Mouse (Mus musculus) embryonic facial prominence, embryonic 11.5 days (tissue): Measurements from ENCODE around the gene Odf3b. TPM values are rescaled to one million over a fixed set of nuclear protein-coding genes. Genes with fewer than 3 reads are reported as not detected.

ENCODE experiments used
- ATAC-seq: fragments of 200-750 bp; cut with Nextera tagmentation; replicated peaks from 2 replicates; pipeline ENCODE4 v1.8.0; 2017; ENCODE audit warnings: low read depth; ENCODE audit not compliant: insufficient number of reproducible peaks, low FRiP score, low TSS enrichment
- DNase-seq: peaks from one replicate; pipeline ENCODE4 v3.0.0-alpha.2; 2015; ENCODE audit warnings: low spot score
- H3K27ac ChIP-seq: fragments of 300-500 bp; sonication (generic); replicated peaks from 2 replicates; pipeline ENCODE4 v1.5.1; 2014; ENCODE audit warnings: mild to moderate bottlenecking, low read depth, low read length, control low read depth
- H3K27me3 ChIP-seq: fragments of 300-500 bp; sonication (generic); 2 replicates; pipeline ENCODE4 v1.6.1; 2014; ENCODE audit warnings: mild to moderate bottlenecking, low read length, moderate library complexity, mixed read lengths; ENCODE audit not compliant: control insufficient read depth, insufficient read depth
- H3K36me3 ChIP-seq: fragments of 300-500 bp; sonication (generic); replicated peaks from 2 replicates; pipeline ENCODE4 v1.6.1; 2014; ENCODE audit warnings: low read depth, mild to moderate bottlenecking, low read length, moderate library complexity, mixed read lengths; ENCODE audit not compliant: control insufficient read depth, insufficient read depth
- H3K4me1 ChIP-seq: fragments of 300-500 bp; sonication (generic); 2 replicates; pipeline ENCODE4 v1.6.1; 2014; ENCODE audit warnings: low read length, mixed read lengths; ENCODE audit not compliant: control insufficient read depth, insufficient read depth
- H3K4me2 ChIP-seq: fragments of 300-500 bp; sonication (generic); 2 replicates; pipeline ENCODE4 v1.6.1; 2014; ENCODE audit warnings: low read depth, mild to moderate bottlenecking, control low read depth, low read length, moderate library complexity
- H3K4me3 ChIP-seq: fragments of 300-500 bp; sonication (generic); 2 replicates; pipeline ENCODE4 v1.5.1; 2014; ENCODE audit warnings: low read depth, low read length, control low read depth
- H3K9ac ChIP-seq: fragments of 300-500 bp; sonication (generic); replicated peaks from 2 replicates; pipeline ENCODE4 v1.6.1; 2014; ENCODE audit warnings: mild to moderate bottlenecking, control low read depth, low read length
- H3K9me3 ChIP-seq: fragments of 300-500 bp; sonication (generic); replicated peaks from 2 replicates; pipeline ENCODE4 v1.6.1; 2016; ENCODE audit warnings: mild to moderate bottlenecking, low read length, inconsistent platforms, mixed read lengths; ENCODE audit not compliant: control insufficient read depth
- WGBS: fragments of 180-500 bp; shearing (Covaris S2); extraction: QIAGEN DNeasy Blood & Tissue Kit; methylation state at CpG from one replicate; pipeline ENCODE4 v1.1.7; 2014; 5-methylcytosine and 5-hydroxymethylcytosine counted together
- polyA plus RNA-seq: library from polyadenylated mRNA; unstranded; fragments of >200 nt; fragmentation: Nextera tagmentation; extraction: Ambion mirVana; gene quantifications from 2 replicates; pipeline ENCODE4 v1.2.1, GENCODE M21; 2014

Odf3b gene
- polyA plus RNA-seq, 1 experiment from 2014 or later = 0.38 TPM

- Histone ChIP-seq H3K4me1 (no peaks in the 10 kb centered on the region), H3K9me3 (no peaks in the 10 kb centered on the region), H3K27me3 (no peaks in the 10 kb centered on the region), H3K36me3 (no peaks in the 10 kb centered on the region), H3K4me2 (no peak overlapping the region), H3K9ac (no peak overlapping the region), H3K4me3 (no peak overlapping the region), H3K27ac (no peak overlapping the region)
- ATAC-seq = no peak
- no peak for DNase-seq
- WGBS = 85% methylated on average over 3 of the region's 3 CpGs
Measured at GRCm38 (mm10) chr15:89343325-89343724, 35.8 kb downstream of the Odf3b start.

GRCm38 (mm10) chr15:89341678-89342077 is 37.4 kb downstream of the Odf3b start:
- WGBS = 28% methylated on average over 1 of the region's 1 CpGs
- no peaks in the 10 kb centered on the region for H3K36me3 ChIP-seq
- no peaks in the 10 kb centered on the region for H3K27me3 ChIP-seq
- DNase-seq (no peak), ATAC-seq (no peak)
- no peaks in the 10 kb centered on the region for H3K9me3 ChIP-seq
- H3K4me1 ChIP-seq = no peaks in the 10 kb centered on the region
- no peak overlapping the region for H3K27ac ChIP-seq
- no peak overlapping the region for H3K9ac ChIP-seq
- no peak overlapping the region for H3K4me3 ChIP-seq
- H3K4me2 ChIP-seq = no peak overlapping the region

GRCm38 (mm10) chr15:89340136-89340535 is 38.9 kb downstream of the Odf3b start:
- Histone ChIP-seq H3K36me3 (no peaks in the 10 kb centered on the region), H3K4me3 (no peak overlapping the region), H3K27ac (no peak overlapping the region), H3K9ac (no peak overlapping the region), H3K9me3 (no peaks in the 10 kb centered on the region), H3K4me1 (no peaks in the 10 kb centered on the region), H3K27me3 (no peaks in the 10 kb centered on the region), H3K4me2 (no peak overlapping the region)
- DNase-seq (no peak), ATAC-seq (no peak)
- WGBS = 77% methylated on average over 3 of the region's 3 CpGs

GRCm38 (mm10) chr15:89339696-89340095 is 39.4 kb downstream of the Odf3b start:
- WGBS = 92% methylated on average over 2 of the region's 2 CpGs
- no peaks in the 10 kb centered on the region for H3K9me3 ChIP-seq
- H3K4me2 ChIP-seq = no peak overlapping the region
- DNase-seq = no peak
- no peak for ATAC-seq
- H3K27me3 ChIP-seq = no peaks in the 10 kb centered on the region
- no peak overlapping the region for H3K27ac ChIP-seq
- no peaks in the 10 kb centered on the region for H3K4me1 ChIP-seq
- no peaks in the 10 kb centered on the region for H3K36me3 ChIP-seq
- H3K4me3 ChIP-seq = no peak overlapping the region
- H3K9ac ChIP-seq = no peak overlapping the region

- no peak overlapping the region for H3K4me3 ChIP-seq
- no peaks in the 10 kb centered on the region for H3K9me3 ChIP-seq
- H3K9ac ChIP-seq = no peak overlapping the region
- DNase-seq (no peak), ATAC-seq (no peak)
- 88% methylated on average over 14 of the region's 14 CpGs for WGBS
- no peak overlapping the region for H3K27ac ChIP-seq
- no peak overlapping the region for H3K4me2 ChIP-seq
- no peaks in the 10 kb centered on the region for H3K27me3 ChIP-seq
- H3K4me1 ChIP-seq = no peaks in the 10 kb centered on the region
- no peaks in the 10 kb centered on the region for H3K36me3 ChIP-seq
Measured at GRCm38 (mm10) chr15:89336422-89336821, 42.7 kb downstream of the Odf3b start.

- ATAC-seq (no peak), DNase-seq (no peak)
- H3K9ac ChIP-seq = no peak overlapping the region
- WGBS = 81% methylated on average over 17 of the region's 17 CpGs
- H3K9me3 ChIP-seq = no peaks in the 10 kb centered on the region
- no peak overlapping the region for H3K4me2 ChIP-seq
- no peak overlapping the region for H3K4me3 ChIP-seq
- no peaks in the 10 kb centered on the region for H3K27me3 ChIP-seq
- no peak overlapping the region for H3K27ac ChIP-seq
- H3K4me1 ChIP-seq = no peaks in the 10 kb centered on the region
- no peaks in the 10 kb centered on the region for H3K36me3 ChIP-seq
Measured at GRCm38 (mm10) chr15:89334774-89335537, 44.1 kb downstream of the Odf3b start.

GRCm38 (mm10) chr15:89334271-89334670 is 44.8 kb downstream of the Odf3b start, which contains the start of gene Miox:
Miox (plus strand) TSS chr15:89334398.
- Histone ChIP-seq H3K27me3 (no peaks in the 10 kb centered on the region), H3K27ac (no peak within 1 kb of the TSS), H3K36me3 (no peaks in the 10 kb centered on the region), H3K4me1 (no peaks in the 10 kb centered on the region), H3K4me2 (no peak within 1 kb of the TSS), H3K9me3 (no peaks in the 10 kb centered on the region), H3K9ac (no peak within 1 kb of the TSS), H3K4me3 (no peak within 1 kb of the TSS)
- no peak for DNase-seq
- ATAC-seq = no peak
- WGBS = 91% methylated on average over 7 of the region's 7 CpGs
